Mouse (Mus musculus): Measurements from ENCODE around the gene Slc41a1. TPM values are rescaled to one million over a fixed set of nuclear protein-coding genes. Genes with fewer than 3 reads are reported as not detected.

The Slc41a1 gene
- polyA plus RNA-seq, 1 experiment from 2014 or later = 9.3 TPM

DNA sequence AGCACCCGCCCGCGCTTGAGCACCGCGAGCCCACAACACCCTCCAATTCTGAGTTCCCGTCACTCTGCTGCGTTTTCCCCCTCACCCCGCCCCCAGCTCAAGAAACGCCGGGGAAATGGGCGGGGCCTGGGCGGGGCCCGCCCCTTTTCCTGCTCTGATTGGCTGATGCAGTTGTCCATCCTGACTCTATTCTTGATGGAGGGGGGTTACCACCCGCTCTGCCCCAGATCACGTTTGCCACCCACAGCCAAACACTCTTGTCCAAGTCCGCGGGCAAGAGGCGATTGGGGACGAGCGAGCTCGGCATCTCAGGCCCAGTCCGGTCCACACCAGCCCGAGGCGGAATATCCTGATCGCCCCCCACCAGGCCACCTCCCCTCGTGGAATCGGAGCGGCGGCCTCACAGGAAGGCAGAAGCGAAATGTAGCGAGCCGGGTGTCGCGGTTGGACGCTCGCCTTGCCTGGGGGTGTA is 530 bp downstream of the Slc41a1 start:
- Histone ChIP-seq H3K4me2 (peak overlapping the region; percentile 81), H3K9me3 (no peaks in the 10 kb centered on the region), H3K27ac (replicated peaks) (peak overlapping the region; percentile 82), H3K27me3 (replicated peaks) (no peaks in the 10 kb centered on the region), H3K9ac (peak overlapping the region; percentile 92), H3K4me1 (peaks cover 36% of the 10 kb centered on the region), H3K36me3 (peaks cover 25% of the 10 kb centered on the region), H3K4me3 (peak overlapping the region; percentile 85)
- WGBS = under 1% methylated on average over 36 of the region's 36 CpGs
- ATAC-seq (ENCODE audit: extremely low read depth, insufficient number of reproducible peaks, low FRiP score, low TSS enrichment) = peak; percentile 90

DNA sequence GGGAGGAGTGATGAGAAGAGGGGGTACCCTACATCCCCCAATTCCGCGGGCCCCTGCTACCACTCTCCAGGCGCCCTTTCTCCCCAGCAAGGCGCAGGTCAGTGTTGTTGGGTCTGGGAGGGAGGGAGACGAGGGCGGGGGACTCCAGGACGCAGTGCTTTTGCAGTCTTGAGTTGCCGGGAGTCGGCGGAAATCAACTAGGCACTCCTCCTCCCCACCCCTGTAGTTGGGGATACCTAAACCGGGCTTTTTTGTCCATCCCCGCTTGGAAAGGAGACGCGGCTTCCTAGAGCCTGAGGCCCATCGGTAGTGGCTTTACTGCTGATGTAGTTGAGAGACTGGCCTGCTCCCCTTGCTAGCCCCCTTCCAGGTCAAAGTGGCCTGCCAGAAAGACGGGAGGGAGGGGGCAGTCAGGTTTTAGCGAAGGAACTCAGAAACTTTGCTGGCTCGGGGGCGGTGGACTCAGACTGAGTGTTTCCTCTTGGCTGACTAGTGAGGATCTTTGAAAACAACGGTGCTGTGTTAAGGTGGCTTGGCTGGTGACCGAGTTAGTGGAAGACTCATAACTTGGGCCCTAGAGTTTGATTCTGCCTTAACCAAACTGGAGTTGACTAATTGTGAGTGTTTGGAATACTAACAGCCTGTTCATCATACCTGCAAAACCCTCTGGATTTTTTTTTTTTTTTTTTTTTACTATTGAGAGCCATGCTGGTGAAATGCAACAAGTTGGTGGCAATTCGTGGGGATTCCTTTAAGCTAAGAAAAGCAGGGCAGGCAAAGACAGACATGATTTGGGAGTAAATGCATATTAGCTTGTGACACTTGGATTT is 1.2 kb downstream of the Slc41a1 start:
- H3K4me2 ChIP-seq = peak overlapping the region; percentile 81
- peak; percentile 29 for ATAC-seq (ENCODE audit: extremely low read depth, insufficient number of reproducible peaks, low FRiP score, low TSS enrichment)
- H3K9ac ChIP-seq = peak overlapping the region; percentile 92
- H3K9me3 ChIP-seq = no peaks in the 10 kb centered on the region
- H3K4me1 ChIP-seq = peaks cover 37% of the 10 kb centered on the region
- no peaks in the 10 kb centered on the region for H3K27me3 ChIP-seq (replicated peaks)
- H3K4me3 ChIP-seq = peak overlapping the region; percentile 85
- WGBS = 3% methylated on average over 21 of the region's 22 CpGs
- H3K27ac ChIP-seq (replicated peaks) = peak overlapping the region; percentile 82
- peaks cover 29% of the 10 kb centered on the region for H3K36me3 ChIP-seq

DNA sequence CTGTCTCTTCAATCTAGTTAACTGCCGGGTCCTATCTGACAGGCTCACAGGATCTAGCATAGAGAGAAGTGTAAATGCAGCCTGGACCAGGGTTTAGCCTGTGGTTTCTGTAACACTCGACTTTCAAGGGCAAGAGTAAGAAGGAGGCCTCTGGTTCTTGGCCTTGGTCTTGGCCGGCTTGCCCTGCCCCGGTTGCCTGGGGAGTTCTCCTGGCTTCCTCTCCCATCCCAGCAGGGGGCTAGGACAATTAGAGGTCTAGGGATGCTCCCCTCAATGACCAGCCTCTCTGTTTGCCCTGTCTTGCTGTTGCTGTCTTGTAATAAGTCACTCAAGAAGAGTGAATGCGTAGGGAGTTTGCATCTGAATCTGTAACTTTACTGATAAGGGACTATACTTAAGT is 2.0 kb downstream of the Slc41a1 start:
- Histone ChIP-seq H3K4me1 (peaks cover 39% of the 10 kb centered on the region), H3K9ac (peak overlapping the region; percentile 92), H3K4me3 (peak overlapping the region; percentile 85), H3K4me2 (peak overlapping the region; percentile 81), H3K27ac (replicated peaks) (no peak overlapping the region), H3K27me3 (replicated peaks) (no peaks in the 10 kb centered on the region), H3K36me3 (peaks cover 35% of the 10 kb centered on the region), H3K9me3 (no peaks in the 10 kb centered on the region)
- 38% methylated on average over 5 of the region's 5 CpGs for WGBS
- ATAC-seq (ENCODE audit: extremely low read depth, insufficient number of reproducible peaks, low FRiP score, low TSS enrichment) = no peak

DNA sequence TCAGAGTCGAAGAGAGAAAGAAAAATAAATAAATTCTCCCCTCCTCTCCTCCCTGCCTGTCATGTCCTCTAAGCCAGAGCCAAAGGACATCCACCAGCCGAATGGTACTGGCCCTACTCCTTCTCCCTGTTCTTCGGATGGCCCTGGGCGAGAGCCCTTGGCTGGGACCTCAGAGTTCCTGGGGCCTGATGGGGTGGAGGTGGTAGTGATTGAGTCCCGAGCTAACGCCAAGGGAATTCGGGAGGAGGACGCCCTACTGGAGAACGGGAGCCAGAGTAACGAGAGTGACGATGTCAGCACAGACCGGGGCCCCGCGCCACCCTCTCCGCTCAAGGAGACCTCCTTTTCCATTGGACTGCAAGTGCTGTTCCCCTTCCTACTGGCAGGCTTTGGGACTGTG is 3.3 kb downstream of the Slc41a1 start:
- no peak overlapping the region for H3K27ac ChIP-seq (replicated peaks)
- H3K36me3 ChIP-seq = peaks cover 40% of the 10 kb centered on the region
- ATAC-seq (ENCODE audit: extremely low read depth, insufficient number of reproducible peaks, low FRiP score, low TSS enrichment) = no peak
- 80% methylated on average over 15 of the region's 15 CpGs for WGBS
- no peaks in the 10 kb centered on the region for H3K27me3 ChIP-seq (replicated peaks)
- H3K4me1 ChIP-seq = peaks cover 39% of the 10 kb centered on the region
- H3K4me2 ChIP-seq = no peak overlapping the region
- H3K9ac ChIP-seq = no peak overlapping the region
- no peak overlapping the region for H3K4me3 ChIP-seq
- H3K9me3 ChIP-seq = no peaks in the 10 kb centered on the region

DNA sequence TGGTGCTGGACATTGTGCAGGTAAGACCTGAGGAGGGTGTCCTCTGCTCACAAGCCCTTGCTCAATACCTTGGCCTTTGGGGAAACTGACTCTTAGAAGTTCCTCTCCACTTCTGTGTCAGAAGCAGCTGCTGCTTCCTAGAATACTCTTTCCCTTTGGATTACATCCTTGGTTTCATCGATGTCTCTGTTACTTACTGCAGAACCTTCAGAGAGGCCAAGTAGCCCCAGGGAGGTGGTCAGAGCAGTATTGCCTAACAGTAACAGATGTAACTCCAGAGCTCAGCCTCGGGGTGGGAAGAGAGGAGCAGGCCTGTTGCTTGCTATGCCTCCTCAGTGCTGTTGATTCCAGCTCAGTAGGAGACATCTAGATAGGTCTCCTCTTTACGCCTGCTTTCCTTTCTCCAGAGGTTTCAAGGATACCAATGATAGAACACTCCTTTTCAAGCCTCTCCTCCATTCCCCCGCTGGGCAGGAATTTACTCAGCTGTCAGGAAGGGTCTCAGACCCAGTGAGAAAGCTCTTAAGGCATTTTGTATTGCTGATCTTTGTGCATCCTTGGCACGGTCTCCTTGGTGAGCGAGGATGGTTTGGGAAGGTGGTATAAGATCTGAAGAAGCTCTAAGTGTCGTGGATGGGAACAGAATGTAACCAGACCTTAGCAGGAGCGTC is 3.8 kb downstream of the Slc41a1 start:
- H3K4me1 ChIP-seq = peaks cover 39% of the 10 kb centered on the region
- H3K9me3 ChIP-seq = no peaks in the 10 kb centered on the region
- no peaks in the 10 kb centered on the region for H3K27me3 ChIP-seq (replicated peaks)
- 74% methylated on average over 8 of the region's 8 CpGs for WGBS
- H3K9ac ChIP-seq = no peak overlapping the region
- H3K4me2 ChIP-seq = no peak overlapping the region
- ATAC-seq (ENCODE audit: extremely low read depth, insufficient number of reproducible peaks, low FRiP score, low TSS enrichment) = no peak
- peaks cover 45% of the 10 kb centered on the region for H3K36me3 ChIP-seq
- H3K4me3 ChIP-seq = no peak overlapping the region
- no peak overlapping the region for H3K27ac ChIP-seq (replicated peaks)

DNA sequence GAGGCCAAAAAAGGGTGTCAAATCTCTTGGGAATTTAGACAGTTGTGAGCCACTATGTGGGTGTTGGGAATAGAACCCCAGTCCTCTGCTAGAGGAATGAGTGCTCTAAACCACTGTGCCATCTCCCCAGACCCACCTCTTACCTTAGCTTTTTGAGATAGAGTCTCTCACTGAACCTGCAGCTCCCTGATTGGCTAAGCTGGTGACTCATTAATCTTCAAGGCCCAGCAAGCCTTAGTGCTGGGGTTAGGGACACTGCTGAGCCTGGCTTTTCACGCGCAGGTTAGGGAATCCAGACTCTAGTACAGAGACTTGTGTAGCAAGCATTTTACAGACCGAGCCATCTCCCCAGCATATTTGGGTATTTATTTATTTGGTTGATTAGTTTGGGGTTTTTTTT is 9.7 kb downstream of the Slc41a1 start:
- Histone ChIP-seq H3K27ac (replicated peaks) (no peak overlapping the region), H3K27me3 (replicated peaks) (no peaks in the 10 kb centered on the region), H3K36me3 (peaks cover 57% of the 10 kb centered on the region), H3K4me2 (no peak overlapping the region), H3K9ac (no peak overlapping the region), H3K4me3 (no peak overlapping the region), H3K9me3 (no peaks in the 10 kb centered on the region), H3K4me1 (peaks cover 12% of the 10 kb centered on the region)
- ATAC-seq (ENCODE audit: extremely low read depth, insufficient number of reproducible peaks, low FRiP score, low TSS enrichment) = no peak
- 89% methylated on average over 3 of the region's 3 CpGs for WGBS

DNA sequence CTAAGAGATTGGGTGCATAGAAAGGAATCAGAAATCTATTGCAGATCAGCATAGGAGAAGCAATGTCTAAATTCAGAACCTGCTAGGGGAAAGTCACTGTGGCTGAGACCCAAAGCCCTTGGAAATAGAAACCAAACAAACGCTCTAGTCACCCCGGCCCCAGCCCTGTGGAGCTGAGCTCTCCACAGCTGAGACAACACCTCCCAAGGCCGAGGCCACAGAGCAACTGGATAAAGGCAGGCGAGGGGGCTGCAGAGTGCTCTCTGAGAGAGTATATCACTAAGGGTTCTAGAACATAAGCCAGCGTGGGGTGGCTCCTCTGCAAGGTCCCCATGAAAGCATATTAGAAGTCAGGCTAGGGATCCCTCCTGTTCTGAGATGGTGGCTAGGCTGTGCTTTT is 11.2 kb downstream of the Slc41a1 start:
- WGBS = 71% methylated on average over 5 of the region's 5 CpGs

DNA sequence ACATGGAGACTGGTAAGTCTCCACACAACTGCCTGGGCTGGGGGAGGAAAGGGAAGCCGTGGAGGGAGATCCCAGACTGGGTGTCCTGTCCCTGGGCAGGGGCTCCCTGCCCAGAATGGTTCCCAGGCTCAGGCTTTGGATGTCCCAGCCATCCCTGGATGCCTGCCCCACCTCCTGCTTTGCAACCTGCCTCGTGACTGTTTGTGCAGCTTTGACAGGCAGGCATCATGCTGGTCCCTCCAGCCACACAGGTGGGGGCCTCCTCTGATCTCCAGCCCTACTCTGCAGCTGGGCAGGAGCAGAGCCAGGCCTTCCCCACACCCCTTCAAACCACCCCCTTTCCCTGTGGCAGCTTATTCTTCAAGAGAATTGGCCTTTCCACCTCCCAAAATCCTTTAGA is 12.0 kb downstream of the Slc41a1 start:
- Histone ChIP-seq H3K4me1 (no peaks in the 10 kb centered on the region), H3K9me3 (no peaks in the 10 kb centered on the region), H3K27ac (replicated peaks) (no peak overlapping the region), H3K36me3 (peaks cover 65% of the 10 kb centered on the region), H3K27me3 (replicated peaks) (no peaks in the 10 kb centered on the region), H3K9ac (no peak overlapping the region), H3K4me2 (no peak overlapping the region), H3K4me3 (no peak overlapping the region)
- WGBS = 61% methylated on average over 2 of the region's 2 CpGs
- no peak for ATAC-seq (ENCODE audit: extremely low read depth, insufficient number of reproducible peaks, low FRiP score, low TSS enrichment)

More for the DNA sequence above, 11.2 kb downstream of the Slc41a1 start:
- no peak overlapping the region for H3K9ac ChIP-seq
- H3K27ac ChIP-seq (replicated peaks) = no peak overlapping the region
- H3K9me3 ChIP-seq = no peaks in the 10 kb centered on the region
- no peak overlapping the region for H3K4me2 ChIP-seq
- no peaks in the 10 kb centered on the region for H3K27me3 ChIP-seq (replicated peaks)
- 0 out of 2 replicates have a peak, but pooled peaks cover 4% of the 10 kb centered on the region for H3K4me1 ChIP-seq
- H3K4me3 ChIP-seq = no peak overlapping the region
- no peak for ATAC-seq (ENCODE audit: extremely low read depth, insufficient number of reproducible peaks, low FRiP score, low TSS enrichment)
- H3K36me3 ChIP-seq = peaks cover 63% of the 10 kb centered on the region

DNA sequence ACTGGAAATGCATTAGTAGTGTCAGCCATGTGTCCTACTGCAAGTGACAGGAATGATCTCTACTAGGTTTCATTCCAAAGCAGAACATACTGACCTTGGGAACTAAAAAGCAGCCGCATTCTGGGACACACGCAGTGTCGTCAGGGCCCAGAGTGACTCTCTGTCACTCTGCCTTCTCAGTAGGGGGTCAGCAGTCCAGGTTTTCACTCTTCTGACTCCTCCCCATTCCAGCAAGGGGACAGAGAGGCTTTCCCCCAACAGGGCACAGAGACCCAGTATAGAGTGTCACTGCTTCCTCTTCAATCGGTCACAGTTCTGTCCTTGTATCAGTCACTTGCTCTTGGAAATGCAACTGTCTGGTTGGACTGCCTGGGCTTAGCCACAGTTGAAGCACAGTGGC is 14.9 kb downstream of the Slc41a1 start:
- H3K4me3 ChIP-seq = no peak overlapping the region
- H3K36me3 ChIP-seq = peaks cover 81% of the 10 kb centered on the region
- no peaks in the 10 kb centered on the region for H3K4me1 ChIP-seq
- H3K9me3 ChIP-seq = no peaks in the 10 kb centered on the region
- no peak for ATAC-seq (ENCODE audit: extremely low read depth, insufficient number of reproducible peaks, low FRiP score, low TSS enrichment)
- H3K27me3 ChIP-seq (replicated peaks) = no peaks in the 10 kb centered on the region
- no peak overlapping the region for H3K27ac ChIP-seq (replicated peaks)
- no peak overlapping the region for H3K9ac ChIP-seq
- 66% methylated on average over 4 of the region's 4 CpGs for WGBS
- H3K4me2 ChIP-seq = no peak overlapping the region

DNA sequence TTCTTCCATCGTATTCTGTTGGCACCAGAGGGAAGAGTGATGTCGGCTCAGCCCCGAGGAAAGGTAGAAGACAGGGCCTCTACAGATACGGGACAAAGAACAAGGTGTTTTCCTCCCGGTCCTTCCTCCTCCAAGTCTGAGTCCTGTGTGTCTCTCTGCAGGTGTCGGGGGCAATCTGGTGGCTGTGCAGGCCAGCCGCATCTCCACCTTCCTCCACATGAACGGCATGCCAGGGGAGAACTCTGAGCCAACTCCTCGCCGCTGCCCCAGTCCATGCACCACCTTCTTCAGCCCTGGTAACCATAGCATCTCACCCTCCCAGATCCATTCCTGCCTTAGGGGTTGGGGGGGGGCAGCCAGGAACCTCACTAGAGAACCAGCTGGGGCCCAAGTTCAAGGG is 16.5 kb downstream of the Slc41a1 start:
- Histone ChIP-seq H3K36me3 (peaks cover 86% of the 10 kb centered on the region), H3K4me1 (no peaks in the 10 kb centered on the region)
- 94% methylated on average over 10 of the region's 10 CpGs for WGBS

DNA sequence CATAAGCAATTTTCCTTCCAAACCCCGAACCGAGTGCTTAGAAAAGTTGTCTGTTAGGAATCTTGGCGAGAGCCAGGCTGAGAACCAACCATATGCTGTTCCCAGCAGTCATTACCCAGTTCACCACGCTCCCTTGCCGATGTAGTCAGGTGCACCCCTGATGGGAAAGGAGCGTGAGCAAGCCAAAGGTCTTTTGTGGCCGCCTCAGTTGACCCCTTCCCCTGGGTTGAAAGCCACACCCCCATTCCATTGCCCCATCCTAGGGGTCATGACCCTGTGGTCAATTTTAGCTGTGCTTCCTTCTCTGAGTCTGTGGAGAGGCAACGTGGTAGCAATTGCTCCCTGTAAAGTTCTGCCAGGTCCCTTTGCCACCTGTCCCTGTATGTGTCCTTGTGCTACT is 17.6 kb downstream of the Slc41a1 start:
- 77% methylated on average over 8 of the region's 8 CpGs for WGBS
- no peaks in the 10 kb centered on the region for H3K9me3 ChIP-seq
- no peak overlapping the region for H3K27ac ChIP-seq (replicated peaks)
- ATAC-seq (ENCODE audit: extremely low read depth, insufficient number of reproducible peaks, low FRiP score, low TSS enrichment) = no peak
- peaks cover 75% of the 10 kb centered on the region for H3K36me3 ChIP-seq
- no peak overlapping the region for H3K9ac ChIP-seq
- no peaks in the 10 kb centered on the region for H3K27me3 ChIP-seq (replicated peaks)
- H3K4me2 ChIP-seq = no peak overlapping the region
- no peaks in the 10 kb centered on the region for H3K4me1 ChIP-seq
- no peak overlapping the region for H3K4me3 ChIP-seq

More for the DNA sequence above, 16.5 kb downstream of the Slc41a1 start:
- Histone ChIP-seq H3K27me3 (replicated peaks) (no peaks in the 10 kb centered on the region), H3K4me2 (no peak overlapping the region), H3K4me3 (no peak overlapping the region), H3K9me3 (no peaks in the 10 kb centered on the region), H3K9ac (no peak overlapping the region), H3K27ac (replicated peaks) (no peak overlapping the region)
- ATAC-seq (ENCODE audit: extremely low read depth, insufficient number of reproducible peaks, low FRiP score, low TSS enrichment) = no peak
